Mouse (Mus musculus) mature B cell (primary cell): ENCODE measurements around the gene Kcnk10.

Source experiments
- in situ Hi-C: fragments of 300-500 bp; cut with MboI; formaldehyde crosslinking; loops from 2 replicates; pipeline ENCODE4 v1.14.3; 2019

The Kcnk10 gene

DNA sequence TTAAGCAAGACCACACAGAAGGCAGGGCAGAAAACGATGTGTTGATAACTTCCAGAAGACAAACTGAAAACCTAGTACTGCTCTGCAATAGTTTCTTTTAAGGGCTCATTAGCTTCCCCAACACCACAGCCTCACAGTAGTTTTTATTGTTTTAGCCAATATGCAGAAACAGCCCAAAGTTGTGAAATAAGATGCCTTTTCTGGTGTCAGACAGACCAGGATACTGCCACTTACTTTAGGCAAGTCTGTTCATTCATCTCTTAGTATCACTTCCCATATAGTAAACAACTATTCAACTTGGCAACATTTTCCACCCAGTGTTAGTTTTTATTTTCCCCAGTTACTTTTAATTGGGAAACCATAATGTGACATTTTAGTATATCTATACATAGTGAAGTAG lies 171.5 kb downstream of the Kcnk10 start:
- in situ Hi-C loops, result no loop called here

DNA sequence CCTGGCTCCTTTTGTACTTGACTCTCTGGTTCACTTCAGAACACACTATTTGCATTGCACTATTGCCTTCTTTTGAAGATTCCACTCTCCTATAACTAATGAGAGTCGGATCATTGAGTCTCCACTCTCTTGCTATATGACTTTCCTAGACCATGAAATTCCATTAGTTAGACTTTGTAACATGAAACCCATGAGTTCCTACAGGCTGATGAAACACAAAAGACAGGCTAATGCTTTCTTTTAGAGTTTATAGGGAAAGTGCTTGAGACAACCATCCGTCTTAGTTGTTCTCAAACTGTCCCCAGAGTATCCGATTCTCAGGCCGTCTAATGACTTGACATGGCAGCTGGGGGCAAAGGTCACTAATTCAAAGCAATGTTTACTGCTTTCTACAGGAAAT lies 172.0 kb downstream of the Kcnk10 start:
- in situ Hi-C loops, result no loop called here

DNA sequence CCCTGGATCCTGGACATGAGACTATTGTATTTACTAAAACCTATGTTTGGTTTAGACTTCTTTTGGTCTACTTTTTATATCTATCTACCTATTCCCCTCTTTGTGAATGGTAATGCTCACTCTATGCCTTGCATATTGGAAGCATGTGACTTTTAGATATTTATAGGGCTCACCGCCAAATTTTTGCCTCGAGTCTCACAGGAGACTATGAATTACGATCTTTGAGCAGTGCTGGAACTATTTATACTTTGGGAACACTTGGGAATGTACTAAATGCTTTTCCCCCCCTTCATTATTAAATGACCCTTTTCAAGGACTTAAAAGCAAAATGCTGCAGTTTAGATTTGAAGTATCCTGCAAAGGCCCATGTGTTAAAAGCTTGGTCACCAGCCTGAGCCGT lies 181.5 kb downstream of the Kcnk10 start:
- in situ Hi-C loops, result no loop called here

DNA sequence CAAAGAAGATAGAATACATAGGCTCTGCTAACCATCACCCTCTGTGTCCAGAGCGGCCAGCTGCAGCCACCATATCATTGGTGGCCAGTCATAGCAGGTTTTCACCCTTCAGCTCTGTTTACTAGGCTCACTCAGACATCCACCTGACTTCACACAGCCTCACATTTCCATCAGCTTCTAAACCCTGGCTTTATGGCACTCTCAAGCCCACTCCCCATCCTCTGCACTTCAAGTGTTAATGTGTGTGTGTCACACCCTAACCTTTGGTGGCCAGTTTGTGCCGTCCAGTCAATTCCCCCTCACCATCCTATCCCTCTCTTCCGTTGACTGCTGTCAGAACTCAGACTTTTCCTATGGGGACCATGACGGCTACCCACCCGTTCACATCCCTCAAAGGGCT lies 184.0 kb downstream of the Kcnk10 start:
- in situ Hi-C loops, result no loop called here

DNA sequence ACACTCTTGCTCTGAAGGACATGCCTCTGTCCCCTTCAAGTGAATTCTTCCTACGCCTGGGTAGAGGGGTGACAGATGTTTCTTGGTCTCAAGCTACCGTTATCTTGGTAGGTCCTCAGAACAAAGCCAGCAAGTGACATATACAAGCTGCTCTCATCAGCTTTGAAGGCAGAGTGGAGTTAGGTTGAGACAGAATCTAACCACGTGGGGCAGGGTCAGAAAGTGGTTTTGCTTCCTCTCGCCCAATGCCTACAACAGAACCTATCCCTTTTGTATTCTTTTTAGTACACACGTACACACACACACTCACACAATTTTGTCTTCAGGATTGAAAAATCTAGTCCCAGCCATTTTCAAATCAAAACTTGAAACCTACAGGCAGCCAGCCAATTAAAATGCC lies 186.8 kb downstream of the Kcnk10 start:
- in situ Hi-C loops, result no loop called here

DNA sequence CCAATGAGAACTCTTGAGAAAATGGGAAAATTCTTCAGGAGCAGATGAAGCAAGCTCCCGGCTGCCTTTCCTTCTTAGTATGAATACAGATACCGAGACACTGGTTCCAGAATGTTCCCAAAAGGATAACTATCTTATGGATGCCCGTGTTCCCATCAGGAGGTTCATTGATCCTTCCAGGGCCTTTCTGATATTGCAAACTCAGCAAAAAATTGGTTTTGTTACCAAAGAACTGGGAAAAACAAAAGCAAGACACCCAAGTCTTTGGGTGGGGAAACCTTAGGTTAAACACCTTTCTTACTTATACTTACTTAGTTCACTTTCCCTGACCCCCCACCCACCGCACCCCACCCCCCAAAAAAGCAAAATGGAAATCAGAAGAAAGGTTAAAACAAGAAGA lies 188.5 kb downstream of the Kcnk10 start:
- in situ Hi-C loops, result no loop called here
